Mouse (Mus musculus) hindbrain, embryonic 16.5 days (tissue): ENCODE results near the gene Spsb1. TPM values are rescaled to one million over a fixed set of nuclear protein-coding genes. Genes with fewer than 3 reads are reported as not detected.

Source experiments
- ATAC-seq: fragments of 200-750 bp; cut with Nextera tagmentation; 2 replicates; pipeline ENCODE4 v1.8.0; 2017; ENCODE audit warnings: moderate TSS enrichment, moderate library complexity
- H3K27ac ChIP-seq: fragments of 300-500 bp; sonication (generic); 2 replicates; pipeline ENCODE4 v1.5.1; 2014; ENCODE audit warnings: low read depth, mild to moderate bottlenecking, control low read depth, low read length, moderate library complexity
- H3K27me3 ChIP-seq: fragments of 300-500 bp; sonication (generic); replicated peaks from 2 replicates; pipeline ENCODE4 v1.6.1; 2014; ENCODE audit warnings: low read length; ENCODE audit not compliant: control insufficient read depth, insufficient read depth
- H3K36me3 ChIP-seq: fragments of 300-500 bp; sonication (generic); 2 replicates; pipeline ENCODE4 v1.6.1; 2014; ENCODE audit warnings: mild to moderate bottlenecking, low read length, moderate library complexity, mixed read lengths; ENCODE audit not compliant: control insufficient read depth, insufficient read depth
- H3K4me1 ChIP-seq: fragments of 300-500 bp; sonication (generic); 2 replicates; pipeline ENCODE4 v1.6.1; 2014; ENCODE audit warnings: low read depth, low read length; ENCODE audit not compliant: control insufficient read depth, insufficient read depth
- H3K4me2 ChIP-seq: fragments of 300-500 bp; sonication (generic); 2 replicates; pipeline ENCODE4 v1.6.1; 2014; ENCODE audit warnings: mild to moderate bottlenecking, low read length, control low read depth, moderate library complexity
- H3K4me3 ChIP-seq: fragments of 300-500 bp; sonication (generic); 2 replicates; pipeline ENCODE4 v1.5.1; 2014; ENCODE audit warnings: mild to moderate bottlenecking, low read length, control low read depth, moderate library complexity
- H3K9ac ChIP-seq: fragments of 300-500 bp; sonication (generic); 2 replicates; pipeline ENCODE4 v1.6.1; 2014; ENCODE audit warnings: low read depth, mild to moderate bottlenecking, control low read depth, low read length, moderate library complexity
- H3K9me3 ChIP-seq: fragments of 300-500 bp; sonication (generic); 2 replicates; pipeline ENCODE4 v1.6.1; 2014; ENCODE audit warnings: mild to moderate bottlenecking, low read length, moderate library complexity; ENCODE audit not compliant: control insufficient read depth
- WGBS: fragments of 180-500 bp; shearing (Covaris S2); extraction: QIAGEN DNeasy Blood & Tissue Kit; methylation state at CpG from one replicate; pipeline ENCODE4 v1.1.7; 2014; 5-methylcytosine and 5-hydroxymethylcytosine counted together
- polyA plus RNA-seq: library from polyadenylated mRNA; unstranded; fragments of >200 nt; fragmentation: Nextera tagmentation; extraction: Ambion mirVana; gene quantifications from 2 replicates; pipeline ENCODE4 v1.2.1, GENCODE M21; 2015

Spsb1 gene
- polyA plus RNA-seq, 1 experiment from 2014 or later, result 10.1 TPM

- Histone ChIP-seq H3K36me3 (no peaks in the 10 kb centered on the region), H3K27ac (no peak overlapping the region), H3K9ac (no peak overlapping the region), H3K27me3 (no peaks in the 10 kb centered on the region), H3K4me2 (no peak overlapping the region), H3K4me1 (peaks cover 16% of the 10 kb centered on the region), H3K9me3 (no peaks in the 10 kb centered on the region), H3K4me3 (no peak overlapping the region)
- WGBS, result 71% methylated on average over 5 of the region's 5 CpGs
- ATAC-seq, result no peak
Observed at GRCm38 (mm10) chr4:149975730-149976254, 20.9 kb upstream of the Spsb1 start.

GRCm38 (mm10) chr4:149975291-149975690 lies 20.4 kb upstream of the Spsb1 start:
- WGBS, result 80% methylated on average over 8 of the region's 8 CpGs

GRCm38 (mm10) chr4:149971393-149971792 lies 16.6 kb upstream of the Spsb1 start:
- H3K9me3 ChIP-seq, result no peaks in the 10 kb centered on the region
- no peak overlapping the region for H3K4me2 ChIP-seq
- WGBS, result 77% methylated on average over 9 of the region's 9 CpGs
- no peak overlapping the region for H3K27ac ChIP-seq
- H3K9ac ChIP-seq, result no peak overlapping the region
- ATAC-seq, result no peak
- H3K27me3 ChIP-seq, result no peaks in the 10 kb centered on the region
- no peak overlapping the region for H3K4me3 ChIP-seq
- H3K4me1 ChIP-seq, result no peaks in the 10 kb centered on the region
- H3K36me3 ChIP-seq, result no peaks in the 10 kb centered on the region

More at GRCm38 (mm10) chr4:149975291-149975690, 20.4 kb upstream of the Spsb1 start:
- no peak overlapping the region for H3K27ac ChIP-seq
- H3K4me3 ChIP-seq, result no peak overlapping the region
- H3K27me3 ChIP-seq, result no peaks in the 10 kb centered on the region
- no peak for ATAC-seq
- no peaks in the 10 kb centered on the region for H3K9me3 ChIP-seq
- H3K36me3 ChIP-seq, result no peaks in the 10 kb centered on the region
- no peak overlapping the region for H3K4me2 ChIP-seq
- H3K4me1 ChIP-seq, result peaks cover 16% of the 10 kb centered on the region
- H3K9ac ChIP-seq, result no peak overlapping the region

- H3K27ac ChIP-seq, result no peak overlapping the region
- no peak overlapping the region for H3K9ac ChIP-seq
- ATAC-seq, result no peak
- H3K27me3 ChIP-seq, result no peaks in the 10 kb centered on the region
- H3K4me1 ChIP-seq, result no peaks in the 10 kb centered on the region
- 54% methylated on average over 6 of the region's 6 CpGs for WGBS
- no peak overlapping the region for H3K4me2 ChIP-seq
- no peaks in the 10 kb centered on the region for H3K36me3 ChIP-seq
- H3K4me3 ChIP-seq, result no peak overlapping the region
- H3K9me3 ChIP-seq, result no peaks in the 10 kb centered on the region
Observed at GRCm38 (mm10) chr4:149968526-149968925, 13.7 kb upstream of the Spsb1 start.

GRCm38 (mm10) chr4:149966963-149967362 lies 12.1 kb upstream of the Spsb1 start:
- Histone ChIP-seq H3K4me2 (no peak overlapping the region), H3K4me1 (no peaks in the 10 kb centered on the region), H3K27me3 (no peaks in the 10 kb centered on the region), H3K9me3 (no peaks in the 10 kb centered on the region), H3K9ac (no peak overlapping the region), H3K27ac (no peak overlapping the region), H3K4me3 (no peak overlapping the region), H3K36me3 (no peaks in the 10 kb centered on the region)
- no peak for ATAC-seq
- WGBS, result 83% methylated on average over 9 of the region's 9 CpGs

- H3K9ac ChIP-seq, result no peak overlapping the region
- no peaks in the 10 kb centered on the region for H3K36me3 ChIP-seq
- no peak overlapping the region for H3K4me3 ChIP-seq
- peak; percentile 60; the same call in 1 of the 2 replicates for ATAC-seq
- H3K4me2 ChIP-seq, result no peak overlapping the region
- H3K9me3 ChIP-seq, result no peaks in the 10 kb centered on the region
- no peak overlapping the region for H3K27ac ChIP-seq
- 45% methylated on average over 5 of the region's 5 CpGs for WGBS
- no peaks in the 10 kb centered on the region for H3K4me1 ChIP-seq
- H3K27me3 ChIP-seq, result no peaks in the 10 kb centered on the region
Observed at GRCm38 (mm10) chr4:149966252-149966651, 11.4 kb upstream of the Spsb1 start.

- no peaks in the 10 kb centered on the region for H3K36me3 ChIP-seq
- no peaks in the 10 kb centered on the region for H3K27me3 ChIP-seq
- H3K9ac ChIP-seq, result no peak overlapping the region
- WGBS, result 89% methylated on average over 6 of the region's 6 CpGs
- ATAC-seq, result no peak
- no peak overlapping the region for H3K4me3 ChIP-seq
- no peak overlapping the region for H3K4me2 ChIP-seq
- H3K4me1 ChIP-seq, result no peaks in the 10 kb centered on the region
- H3K27ac ChIP-seq, result no peak overlapping the region
- no peaks in the 10 kb centered on the region for H3K9me3 ChIP-seq
Observed at GRCm38 (mm10) chr4:149965672-149966071, 10.8 kb upstream of the Spsb1 start.

GRCm38 (mm10) chr4:149965242-149965641 lies 10.4 kb upstream of the Spsb1 start:
- Histone ChIP-seq H3K9me3 (no peaks in the 10 kb centered on the region), H3K27me3 (no peaks in the 10 kb centered on the region), H3K9ac (no peak overlapping the region), H3K4me2 (no peak overlapping the region), H3K27ac (no peak overlapping the region), H3K4me1 (no peaks in the 10 kb centered on the region), H3K4me3 (no peak overlapping the region), H3K36me3 (no peaks in the 10 kb centered on the region)
- ATAC-seq, result no peak
- WGBS, result 74% methylated on average over 6 of the region's 6 CpGs

- Histone ChIP-seq H3K4me3 (no peak overlapping the region), H3K9me3 (no peaks in the 10 kb centered on the region)
- 49% methylated on average over 3 of the region's 3 CpGs for WGBS
Observed at GRCm38 (mm10) chr4:149964770-149965169, 9.9 kb upstream of the Spsb1 start.

GRCm38 (mm10) chr4:149964285-149964684 lies 9.4 kb upstream of the Spsb1 start:
- Histone ChIP-seq H3K36me3 (no peaks in the 10 kb centered on the region), H3K9me3 (no peaks in the 10 kb centered on the region), H3K4me3 (no peak overlapping the region), H3K4me1 (no peaks in the 10 kb centered on the region), H3K27ac (no peak overlapping the region), H3K9ac (no peak overlapping the region), H3K4me2 (no peak overlapping the region), H3K27me3 (no peaks in the 10 kb centered on the region)
- 74% methylated on average over 8 of the region's 8 CpGs for WGBS
- no peak for ATAC-seq

More at GRCm38 (mm10) chr4:149964770-149965169, 9.9 kb upstream of the Spsb1 start:
- no peak overlapping the region for H3K27ac ChIP-seq
- H3K4me2 ChIP-seq, result no peak overlapping the region
- no peak overlapping the region for H3K9ac ChIP-seq
- no peaks in the 10 kb centered on the region for H3K36me3 ChIP-seq
- no peaks in the 10 kb centered on the region for H3K27me3 ChIP-seq
- ATAC-seq, result no peak
- no peaks in the 10 kb centered on the region for H3K4me1 ChIP-seq
